Comparison of ENCODE assay signal across 8 mouse cellular contexts in the genomic region with DNA sequence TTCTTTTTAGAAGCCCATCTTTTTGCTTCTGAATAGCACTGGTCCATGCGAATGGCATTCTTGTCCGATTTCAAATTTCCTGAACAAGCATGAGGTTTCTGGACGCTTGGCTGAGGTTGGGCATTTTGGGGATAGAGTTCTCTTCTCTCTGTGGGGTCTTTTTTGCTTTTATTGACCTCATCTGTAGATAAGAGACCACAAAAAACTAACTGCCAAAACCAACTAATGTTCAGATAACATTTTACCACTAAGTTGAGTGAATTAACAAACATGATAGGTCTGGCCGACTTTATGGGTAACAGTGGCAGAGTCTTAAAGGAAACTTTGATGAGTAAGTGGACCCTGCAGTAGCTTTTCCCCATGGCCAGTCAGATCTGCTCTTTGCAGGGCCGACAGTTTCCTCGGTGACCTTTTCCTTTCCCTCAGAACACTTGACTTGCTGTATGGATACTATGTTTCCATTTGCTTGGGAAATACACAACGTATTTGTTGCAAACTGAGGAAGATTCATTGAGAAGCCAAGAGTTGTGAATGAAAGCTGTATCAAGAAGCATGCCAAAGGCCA. TPM values are rescaled to one million over a fixed set of nuclear protein-coding genes. Genes with fewer than 3 reads are reported as not detected.
A peak's percentile ranks its signal among the peaks of the same experiment; 100 is the strongest.
DNase-seq lines count a peak whose midpoint lies in the region; ATAC-seq and TF ChIP-seq lines count a peak whose summit lies in the region.

No protein-coding gene starts in this region.

- intact Hi-C loops in left cerebral cortex, adult 2 months (cut with DNase I): loop anchor here (2.0 kb wide), 1 partner anchor 35 kb away; the partner anchor contains the start of genes Atp6v1a and Naa50
- intact Hi-C loops in left cerebral cortex, postnatal 4 days (cut with DNase I): no loop called here
- intact Hi-C loops in left cerebral cortex, postnatal 10 days (cut with DNase I): no loop called here

- DNase-seq in left cerebral cortex, adult 2 months (ENCODE audit: extremely low spot score in 1 of 2, low spot score in 2 of 2): no peak
- DNase-seq in left cerebral cortex, postnatal 4 days: no peak
- DNase-seq in hindbrain, postnatal 0 days (ENCODE audit: low spot score): no peak
- no peak for DNase-seq in left cerebral cortex, postnatal 10 days (ENCODE audit: extremely low spot score in 1 of 2, low spot score in 2 of 2)
- no peak for DNase-seq in layer of hippocampus, adult 9-11 months
- no peak for DNase-seq in gastrocnemius, postnatal 25 days

- H3K9ac ChIP-seq in hindbrain, postnatal 0 days (replicated peaks; ENCODE audit: low read length): peak overlapping the region; percentile 92
- H3K9ac ChIP-seq in neural tube, embryonic 13.5 days: peak overlapping the region; percentile 93

- H3K4me3 ChIP-seq in left cerebral cortex, adult 2 months: peak overlapping the region; percentile 83
- H3K4me3 ChIP-seq in hindbrain, postnatal 0 days (ENCODE audit: low read length): peak overlapping the region; percentile 90
- H3K4me3 ChIP-seq in neural tube, embryonic 13.5 days: peak overlapping the region; percentile 94

- no peaks in the 10 kb centered on the region for H3K9me3 ChIP-seq in hindbrain, postnatal 0 days (ENCODE audit: low read length)
- H3K9me3 ChIP-seq in neural tube, embryonic 13.5 days: no peaks in the 10 kb centered on the region

- no peaks in the 10 kb centered on the region for H3K27me3 ChIP-seq in hindbrain, postnatal 0 days (ENCODE audit: insufficient read depth, low read length)
- H3K27me3 ChIP-seq in neural tube, embryonic 13.5 days: no peaks in the 10 kb centered on the region

- peak overlapping the region; percentile 95; the same call in 1 of the 2 replicates for H3K27ac ChIP-seq in left cerebral cortex, adult 2 months
- peak overlapping the region; percentile 89; the same call in 1 of the 2 replicates for H3K27ac ChIP-seq in hindbrain, postnatal 0 days
- H3K27ac ChIP-seq in neural tube, embryonic 13.5 days (replicated peaks): peak overlapping the region; percentile 93

- WGBS in hindbrain, postnatal 0 days: 19% methylated on average over 7 of the region's 7 CpGs
- WGBS in neural tube, embryonic 13.5 days: 30% methylated on average over 7 of the region's 7 CpGs

- H3K36me3 ChIP-seq in hindbrain, postnatal 0 days (ENCODE audit: insufficient read depth, low read length): no peaks in the 10 kb centered on the region
- no peaks in the 10 kb centered on the region for H3K36me3 ChIP-seq in neural tube, embryonic 13.5 days

- 0 out of 2 replicates have a peak, but pooled peaks have one; percentile 1 for ATAC-seq in common myeloid progenitor, adult 5-6 weeks (replicated peaks; ENCODE audit: low read depth, poor library complexity, severe bottlenecking)
- no peak for ATAC-seq in hindbrain, postnatal 0 days
- ATAC-seq in neural tube, embryonic 13.5 days (ENCODE audit: low read depth): no peak

- peak overlapping the region; percentile 82 for H3K4me2 ChIP-seq in hindbrain, postnatal 0 days (ENCODE audit: low read depth, low read length)
- H3K4me2 ChIP-seq in neural tube, embryonic 13.5 days: peak overlapping the region; percentile 70

- no peak for TF ChIP-seq CTCF in left cerebral cortex, adult 2 months (IDR thresholded peaks at IDR 0.05)
- no peak for TF ChIP-seq CTCF in hindbrain, postnatal 0 days (IDR thresholded peaks at IDR 0.05; ENCODE audit: low read depth)

- H3K4me1 ChIP-seq in hindbrain, postnatal 0 days (ENCODE audit: insufficient read depth, low read length): 0 out of 2 replicates have a peak, but pooled peaks cover 6% of the 10 kb centered on the region
- H3K4me1 ChIP-seq in neural tube, embryonic 13.5 days (replicated peaks): peaks cover 22% of the 10 kb centered on the region

RNA-seq across cellular contexts. Expression of gene Usf3, which starts 1.0 kb away (rescaled TPM):
- 10 to 100 TPM; 39.9 to 40.3 TPM for total RNA-seq in left cerebral cortex, adult 2 months (2021)
- 10 to 100 TPM; 27.7 to 27.9 TPM for total RNA-seq in left cerebral cortex, postnatal 4 days (2021)
- total RNA-seq in common myeloid progenitor, adult 5-6 weeks (2017): 14.4 and 18.0 TPM in 2 replicates
- 13.8 and 14.1 TPM in 2 replicates for total RNA-seq in hindbrain, postnatal 0 days (2014; rRNA removed)
- polyA plus RNA-seq in hindbrain, postnatal 0 days (2015; fragmentation: Nextera tagmentation; extraction: Ambion mirVana): 1.9 and 2.4 TPM in 2 replicates
- 1.9 and 3.6 TPM in 2 replicates for polyA plus RNA-seq in neural tube, embryonic 13.5 days (2015; fragmentation: Nextera tagmentation; extraction: Ambion mirVana)
- total RNA-seq in left cerebral cortex, postnatal 10 days (2021): 10 to 100 TPM; 32.6 to 33.5 TPM
- 10 to 100 TPM; 24.3 to 36.1 TPM for total RNA-seq in gastrocnemius, postnatal 25 days (2021)

RNA-seq across cellular contexts. Expression of gene Naa50, which starts 34.4 kb away (rescaled TPM):
- total RNA-seq in left cerebral cortex, adult 2 months (2021): 10 to 100 TPM; 61.6 to 62.8 TPM
- 10 to 100 TPM; 56.0 to 60.5 TPM for total RNA-seq in left cerebral cortex, postnatal 4 days (2021)
- total RNA-seq in common myeloid progenitor, adult 5-6 weeks (2017): 144 and 169 TPM in 2 replicates
- 10.0 and 10.1 TPM in 2 replicates for total RNA-seq in hindbrain, postnatal 0 days (2014; rRNA removed)
- polyA plus RNA-seq in hindbrain, postnatal 0 days (2015; fragmentation: Nextera tagmentation; extraction: Ambion mirVana): 56.3 and 56.6 TPM in 2 replicates
- polyA plus RNA-seq in neural tube, embryonic 13.5 days (2015; fragmentation: Nextera tagmentation; extraction: Ambion mirVana): 54.8 and 65.1 TPM in 2 replicates
- total RNA-seq in left cerebral cortex, postnatal 10 days (2021): 10 to 100 TPM; 53.9 to 55.2 TPM
- total RNA-seq in gastrocnemius, postnatal 25 days (2021): 100 to 1,000 TPM; 138 to 160 TPM

RNA-seq across cellular contexts. Expression of gene Atp6v1a, which starts 34.5 kb away (rescaled TPM):
- 100 to 1,000 TPM; 428 to 489 TPM for total RNA-seq in left cerebral cortex, adult 2 months (2021)
- 100 to 1,000 TPM; 237 to 255 TPM for total RNA-seq in left cerebral cortex, postnatal 4 days (2021)
- 54.5 and 62.3 TPM in 2 replicates for total RNA-seq in common myeloid progenitor, adult 5-6 weeks (2017)
- 165 and 183 TPM in 2 replicates for total RNA-seq in hindbrain, postnatal 0 days (2014; rRNA removed)
- polyA plus RNA-seq in hindbrain, postnatal 0 days (2015; fragmentation: Nextera tagmentation; extraction: Ambion mirVana): 161 TPM in 2 replicates
- polyA plus RNA-seq in neural tube, embryonic 13.5 days (2015; fragmentation: Nextera tagmentation; extraction: Ambion mirVana): 91.6 and 95.5 TPM in 2 replicates
- 100 to 1,000 TPM; 413 to 416 TPM for total RNA-seq in left cerebral cortex, postnatal 10 days (2021)
- 10 to 100 TPM; 19.5 to 22.4 TPM for total RNA-seq in gastrocnemius, postnatal 25 days (2021)
